Mouse (Mus musculus): ENCODE data around the gene Rasl11a. TPM values are rescaled to one million over a fixed set of nuclear protein-coding genes. Genes with fewer than 3 reads are reported as not detected.

Rasl11a gene
- polyA plus RNA-seq, 1 experiment from 2014 or later = 18.1 TPM

DNA sequence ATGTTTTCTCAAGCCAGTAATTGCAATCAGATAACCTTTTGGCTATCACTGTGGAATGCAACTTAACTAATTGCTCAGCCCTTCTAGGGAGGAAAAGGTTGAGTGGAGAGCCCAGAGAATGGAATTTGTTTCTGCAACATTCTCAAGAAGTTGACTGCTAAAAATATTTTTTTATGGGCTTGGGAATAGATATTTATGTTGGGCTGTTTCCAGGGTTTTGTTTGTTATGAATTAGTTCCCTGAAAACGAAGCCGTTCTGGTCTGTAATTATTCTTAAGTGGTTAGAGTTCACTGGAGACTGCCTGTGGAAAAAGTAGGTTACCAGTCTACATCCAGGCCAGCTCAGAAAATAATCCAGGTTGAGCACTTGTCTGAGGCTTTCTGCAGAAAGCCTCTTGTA lies 1.6 kb downstream of the Rasl11a start:
- H3K27me3 ChIP-seq (replicated peaks) = no peaks in the 10 kb centered on the region
- H3K4me2 ChIP-seq = peak overlapping the region; percentile 100
- WGBS = 36% methylated on average over 2 of the region's 2 CpGs
- no peak overlapping the region for H3K9ac ChIP-seq
- H3K36me3 ChIP-seq = no peaks in the 10 kb centered on the region
- peaks cover 9% of the 10 kb centered on the region; the same call in 1 of the 2 replicates for H3K4me1 ChIP-seq
- H3K4me3 ChIP-seq (replicated peaks) = peak overlapping the region; percentile 65; the same call in 1 of the 2 replicates
- no peak for ATAC-seq (ENCODE audit: insufficient read depth, low FRiP score, low read depth)
- no peak overlapping the region for H3K27ac ChIP-seq
- no peaks in the 10 kb centered on the region for H3K9me3 ChIP-seq

DNA sequence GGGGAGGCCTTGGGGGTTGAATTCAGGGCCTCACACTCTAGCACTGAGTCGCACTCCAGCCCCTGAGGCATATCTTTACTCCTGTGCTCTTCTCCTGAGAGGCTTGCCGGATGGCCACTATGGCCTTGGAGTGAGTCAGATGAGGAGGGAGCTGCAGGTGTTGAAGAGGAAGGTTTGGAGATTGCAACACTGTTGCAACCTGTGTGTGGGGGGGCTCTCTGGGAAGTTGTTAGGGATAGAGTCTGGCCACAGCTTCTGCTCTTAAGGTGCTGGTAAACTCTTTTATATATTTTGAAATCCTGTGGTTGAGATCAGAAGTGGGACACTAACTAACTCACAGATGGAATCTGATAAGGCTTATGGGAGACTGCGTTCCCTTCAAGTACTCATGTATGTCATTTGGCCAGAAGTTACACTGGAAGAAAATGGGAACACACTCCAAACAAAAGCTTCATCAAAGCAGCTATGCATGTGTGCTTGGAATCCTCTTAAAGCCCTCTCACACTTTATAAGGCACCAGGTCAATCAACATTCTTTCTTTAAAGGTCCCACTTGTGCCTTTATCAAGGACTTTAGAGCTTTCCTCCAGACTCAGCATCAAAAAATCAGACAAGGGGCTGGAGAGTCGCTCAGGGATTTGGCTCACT lies 4.2 kb downstream of the Rasl11a start:
- H3K9ac ChIP-seq = no peak overlapping the region
- ATAC-seq (ENCODE audit: insufficient read depth, low FRiP score, low read depth) = no peak
- H3K9me3 ChIP-seq = no peaks in the 10 kb centered on the region
- H3K4me2 ChIP-seq = no peak overlapping the region
- H3K4me3 ChIP-seq (replicated peaks) = no peak overlapping the region
- peaks cover 9% of the 10 kb centered on the region; the same call in 1 of the 2 replicates for H3K4me1 ChIP-seq
- H3K36me3 ChIP-seq = no peaks in the 10 kb centered on the region
- no peak overlapping the region for H3K27ac ChIP-seq
- H3K27me3 ChIP-seq (replicated peaks) = no peaks in the 10 kb centered on the region
- WGBS = 90% methylated on average over 4 of the region's 4 CpGs

DNA sequence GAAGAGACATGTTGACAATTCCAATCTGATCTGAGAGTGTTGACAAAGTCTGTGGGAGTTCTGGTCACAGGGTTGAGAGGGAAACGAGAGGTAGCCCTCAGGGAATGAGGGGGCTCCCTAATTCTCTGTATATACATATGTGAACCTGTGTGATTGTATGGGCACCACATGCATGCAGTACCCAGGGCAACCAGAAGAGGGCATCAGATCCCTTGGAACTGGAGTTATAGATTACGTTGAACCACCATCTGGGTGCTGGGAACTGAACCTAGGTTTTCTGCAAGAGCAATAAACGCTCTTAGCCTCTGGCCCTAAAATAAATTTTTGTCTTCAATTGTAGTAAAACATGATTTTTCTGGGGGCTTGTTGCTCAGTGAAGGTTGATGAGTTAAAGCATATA lies 11.2 kb downstream of the Rasl11a start:
- Histone ChIP-seq H3K27ac (no peak overlapping the region), H3K4me1 (no peaks in the 10 kb centered on the region), H3K27me3 (replicated peaks) (no peaks in the 10 kb centered on the region), H3K9me3 (no peaks in the 10 kb centered on the region), H3K36me3 (no peaks in the 10 kb centered on the region), H3K4me2 (no peak overlapping the region), H3K4me3 (replicated peaks) (no peak overlapping the region), H3K9ac (no peak overlapping the region)
- 89% methylated on average over 3 of the region's 3 CpGs for WGBS
- ATAC-seq (ENCODE audit: insufficient read depth, low FRiP score, low read depth) = no peak

DNA sequence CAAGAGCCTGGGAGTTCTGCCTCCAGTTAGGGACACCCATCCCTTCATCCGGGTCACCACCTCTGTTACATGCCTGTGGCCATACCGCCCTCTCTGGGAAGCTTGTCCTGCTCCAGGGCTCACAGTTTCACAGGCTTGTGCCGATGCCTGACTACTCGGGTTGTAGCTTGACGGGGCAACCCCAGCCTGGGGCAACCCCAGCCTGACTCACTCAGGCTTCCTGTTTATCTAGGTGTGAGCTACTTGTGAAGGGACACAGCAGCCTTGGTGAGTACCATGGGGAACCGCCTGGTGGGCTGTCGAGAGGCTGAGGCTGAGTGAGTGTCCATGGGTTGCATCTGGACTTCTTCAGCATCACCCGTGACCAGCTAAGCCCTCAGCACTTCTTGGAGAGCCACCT lies 12.7 kb downstream of the Rasl11a start:
- no peaks in the 10 kb centered on the region for H3K27me3 ChIP-seq (replicated peaks)
- no peaks in the 10 kb centered on the region for H3K4me1 ChIP-seq
- no peaks in the 10 kb centered on the region for H3K36me3 ChIP-seq
- no peak overlapping the region for H3K27ac ChIP-seq
- no peak overlapping the region for H3K4me3 ChIP-seq (replicated peaks)
- no peak overlapping the region for H3K9ac ChIP-seq
- H3K4me2 ChIP-seq = no peak overlapping the region
- no peaks in the 10 kb centered on the region for H3K9me3 ChIP-seq
- no peak for ATAC-seq (ENCODE audit: insufficient read depth, low FRiP score, low read depth)
- 74% methylated on average over 8 of the region's 8 CpGs for WGBS

DNA sequence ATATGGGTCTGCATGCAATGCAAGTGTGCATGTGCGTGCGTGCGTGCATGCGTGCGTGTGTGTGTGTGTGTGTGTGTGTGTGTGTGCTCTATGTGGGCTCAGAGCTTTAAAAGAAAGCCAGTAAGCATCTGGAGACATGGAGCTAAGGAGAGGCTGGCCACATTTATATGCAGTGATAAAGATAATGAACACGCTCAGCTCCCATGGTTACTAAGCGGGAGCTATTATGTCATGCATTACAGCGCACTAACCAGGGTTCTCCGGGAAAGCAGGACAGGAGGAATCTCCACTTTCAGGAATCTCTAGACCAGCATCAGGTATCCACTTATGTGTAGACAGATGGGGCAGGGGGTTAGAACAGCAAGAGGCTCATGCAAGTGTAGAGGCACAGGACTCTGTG lies 13.9 kb downstream of the Rasl11a start:
- no peak for ATAC-seq (ENCODE audit: insufficient read depth, low FRiP score, low read depth)
- no peaks in the 10 kb centered on the region for H3K9me3 ChIP-seq
- whole genome bisulfite sequencing = 91% methylated on average over 9 of the region's 9 CpGs
- no peak overlapping the region for H3K27ac ChIP-seq
- no peaks in the 10 kb centered on the region for H3K4me1 ChIP-seq
- no peak overlapping the region for H3K4me3 ChIP-seq (replicated peaks)
- no peaks in the 10 kb centered on the region for H3K27me3 ChIP-seq (replicated peaks)
- H3K36me3 ChIP-seq = no peaks in the 10 kb centered on the region
- H3K4me2 ChIP-seq = no peak overlapping the region
- no peak overlapping the region for H3K9ac ChIP-seq

DNA sequence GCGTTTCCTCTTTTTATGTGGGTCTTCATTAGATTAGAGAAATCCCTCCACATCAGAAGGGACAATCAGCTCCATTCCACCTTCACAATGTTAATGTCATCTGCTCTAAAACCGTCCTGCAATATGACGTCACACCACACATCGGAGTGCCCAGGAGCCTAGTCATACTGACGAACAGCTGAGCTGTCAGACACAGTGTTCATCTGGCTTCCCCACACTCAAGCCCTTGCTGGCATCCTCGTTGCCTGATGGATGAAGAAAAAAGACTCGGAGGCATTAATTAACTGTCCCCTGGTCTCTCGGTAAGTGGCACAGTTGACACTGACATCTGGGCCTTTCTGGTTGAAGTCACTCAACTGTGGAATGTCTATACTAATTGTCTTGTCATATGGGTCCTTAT lies 14.4 kb downstream of the Rasl11a start:
- Histone ChIP-seq H3K27ac (no peak overlapping the region), H3K27me3 (replicated peaks) (no peaks in the 10 kb centered on the region), H3K9me3 (no peaks in the 10 kb centered on the region), H3K4me1 (no peaks in the 10 kb centered on the region), H3K4me3 (replicated peaks) (no peak overlapping the region), H3K36me3 (no peaks in the 10 kb centered on the region), H3K4me2 (no peak overlapping the region), H3K9ac (no peak overlapping the region)
- 80% methylated on average over 8 of the region's 8 CpGs for WGBS
- ATAC-seq (ENCODE audit: insufficient read depth, low FRiP score, low read depth) = no peak

DNA sequence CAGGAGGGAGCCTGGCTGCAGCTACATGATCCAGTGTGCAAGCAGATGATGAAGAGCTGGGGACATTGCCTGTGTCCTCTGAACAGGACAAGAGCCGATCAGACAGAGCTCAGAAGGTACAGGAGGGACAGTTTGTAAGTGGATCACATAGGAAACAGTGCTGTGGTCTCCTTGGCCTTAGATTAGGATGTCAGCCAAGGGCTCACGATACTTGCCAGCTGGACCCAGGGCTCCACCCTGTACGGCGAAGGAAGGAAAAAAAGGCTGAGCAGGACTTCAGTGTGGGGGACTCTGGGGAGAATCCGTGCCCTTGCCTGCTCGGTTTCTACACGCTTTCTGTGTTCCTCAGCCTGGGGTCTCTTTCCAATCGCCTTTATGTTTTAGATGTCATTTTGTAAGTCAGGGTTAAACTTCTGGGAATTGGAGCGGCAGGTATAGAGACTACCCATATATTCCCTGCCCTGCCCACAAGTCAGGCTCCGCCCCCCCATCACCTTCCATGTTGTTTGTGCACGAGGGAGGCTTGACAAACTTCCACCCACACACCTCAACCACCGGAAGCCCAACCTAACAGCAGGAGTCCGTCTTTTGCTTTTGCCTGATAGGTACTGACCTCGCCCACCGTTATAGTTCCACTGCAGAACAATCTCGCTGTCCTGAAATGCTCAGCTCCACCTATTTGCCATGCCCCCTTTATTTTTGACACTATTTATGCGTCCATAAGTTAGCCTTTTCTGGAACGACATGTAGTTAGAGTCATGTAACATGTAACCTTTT lies 15.5 kb downstream of the Rasl11a start:
- Histone ChIP-seq H3K4me3 (replicated peaks) (no peak overlapping the region), H3K36me3 (no peaks in the 10 kb centered on the region), H3K9ac (no peak overlapping the region), H3K27ac (no peak overlapping the region), H3K9me3 (no peaks in the 10 kb centered on the region), H3K4me2 (no peak overlapping the region), H3K4me1 (no peaks in the 10 kb centered on the region), H3K27me3 (replicated peaks) (no peaks in the 10 kb centered on the region)
- 65% methylated on average over 18 of the region's 18 CpGs for WGBS
- ATAC-seq (ENCODE audit: insufficient read depth, low FRiP score, low read depth) = no peak

DNA sequence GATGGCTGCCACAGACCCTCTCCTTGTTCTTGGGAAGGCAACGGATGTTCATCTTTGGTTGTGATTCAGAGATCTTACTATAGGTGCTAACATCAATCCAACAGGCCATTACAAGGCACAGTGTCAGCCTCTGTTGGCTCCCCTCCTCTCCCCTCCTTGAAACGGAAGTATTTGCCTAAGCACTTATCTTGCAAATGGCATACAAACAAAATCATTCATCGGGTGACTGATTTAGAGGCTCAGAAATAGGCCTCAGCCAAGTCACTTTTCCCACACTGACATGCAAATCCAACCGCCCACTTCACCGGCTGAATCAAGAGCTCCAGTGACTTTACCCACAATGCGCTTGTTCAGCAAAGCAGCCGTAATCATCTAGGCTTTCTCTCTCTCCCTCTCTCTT lies 16.7 kb downstream of the Rasl11a start:
- H3K4me3 ChIP-seq (replicated peaks) = no peak overlapping the region
- no peaks in the 10 kb centered on the region for H3K9me3 ChIP-seq
- H3K27me3 ChIP-seq (replicated peaks) = no peaks in the 10 kb centered on the region
- no peaks in the 10 kb centered on the region for H3K4me1 ChIP-seq
- H3K27ac ChIP-seq = no peak overlapping the region
- H3K36me3 ChIP-seq = no peaks in the 10 kb centered on the region
- 40% methylated on average over 7 of the region's 7 CpGs for WGBS
- no peak overlapping the region for H3K9ac ChIP-seq
- no peak overlapping the region for H3K4me2 ChIP-seq
- no peak for ATAC-seq (ENCODE audit: insufficient read depth, low FRiP score, low read depth)

DNA sequence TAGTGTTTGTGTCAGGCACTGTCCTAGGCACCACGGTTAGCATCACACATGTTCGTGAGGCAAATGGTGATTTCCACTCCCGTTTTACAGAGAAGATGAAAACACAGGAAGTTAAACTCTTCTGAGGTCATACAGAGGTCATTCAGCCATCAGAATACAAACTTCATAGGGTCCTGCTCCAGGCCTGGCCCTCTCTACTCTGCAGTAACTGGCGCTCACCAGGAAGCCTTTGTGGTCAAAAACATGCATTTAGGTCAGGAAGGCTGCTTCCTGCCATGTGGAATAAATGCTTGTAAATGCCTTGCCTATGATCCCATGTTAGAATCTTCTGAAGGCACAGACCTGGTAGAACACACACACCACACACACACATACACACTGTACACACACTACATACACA lies 20.6 kb downstream of the Rasl11a start:
- H3K36me3 ChIP-seq = no peaks in the 10 kb centered on the region
- H3K4me3 ChIP-seq (replicated peaks) = no peak overlapping the region
- WGBS = 48% methylated on average over 4 of the region's 4 CpGs
- peaks cover 10% of the 10 kb centered on the region; the same call in 1 of the 2 replicates for H3K4me1 ChIP-seq
- no peaks in the 10 kb centered on the region for H3K9me3 ChIP-seq
- H3K4me2 ChIP-seq = no peak overlapping the region
- no peaks in the 10 kb centered on the region for H3K27me3 ChIP-seq (replicated peaks)
- H3K9ac ChIP-seq = no peak overlapping the region
- ATAC-seq (ENCODE audit: insufficient read depth, low FRiP score, low read depth) = no peak
- H3K27ac ChIP-seq = no peak overlapping the region

DNA sequence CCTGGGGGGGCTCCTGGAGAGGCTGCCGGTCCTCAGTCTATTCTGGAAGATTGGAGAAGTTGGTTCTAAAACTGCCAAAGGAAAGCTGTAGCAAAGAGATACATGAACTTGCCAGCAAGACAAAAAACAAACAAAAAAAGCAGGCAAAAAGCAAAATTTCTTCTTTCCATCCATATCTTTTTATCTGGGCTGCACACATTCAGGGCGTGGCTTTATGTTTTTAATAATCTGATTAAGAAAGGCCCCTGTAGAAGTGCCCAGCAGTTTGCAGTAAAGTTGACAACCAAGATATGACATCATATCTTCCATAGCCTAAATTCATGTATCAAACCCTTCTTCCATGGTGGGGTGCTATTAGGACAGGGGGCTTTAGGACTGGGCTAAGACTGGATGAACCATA lies 21.4 kb downstream of the Rasl11a start:
- no peaks in the 10 kb centered on the region for H3K9me3 ChIP-seq
- no peak overlapping the region for H3K4me3 ChIP-seq (replicated peaks)
- no peaks in the 10 kb centered on the region for H3K36me3 ChIP-seq
- no peak overlapping the region for H3K27ac ChIP-seq
- WGBS = 85% methylated on average over 2 of the region's 2 CpGs
- H3K9ac ChIP-seq = no peak overlapping the region
- 0 out of 2 replicates have a peak, but pooled peaks have one; percentile 25 for ATAC-seq (ENCODE audit: insufficient read depth, low FRiP score, low read depth)
- H3K27me3 ChIP-seq (replicated peaks) = no peaks in the 10 kb centered on the region
- H3K4me1 ChIP-seq = peaks cover 10% of the 10 kb centered on the region; the same call in 1 of the 2 replicates
- no peak overlapping the region for H3K4me2 ChIP-seq

DNA sequence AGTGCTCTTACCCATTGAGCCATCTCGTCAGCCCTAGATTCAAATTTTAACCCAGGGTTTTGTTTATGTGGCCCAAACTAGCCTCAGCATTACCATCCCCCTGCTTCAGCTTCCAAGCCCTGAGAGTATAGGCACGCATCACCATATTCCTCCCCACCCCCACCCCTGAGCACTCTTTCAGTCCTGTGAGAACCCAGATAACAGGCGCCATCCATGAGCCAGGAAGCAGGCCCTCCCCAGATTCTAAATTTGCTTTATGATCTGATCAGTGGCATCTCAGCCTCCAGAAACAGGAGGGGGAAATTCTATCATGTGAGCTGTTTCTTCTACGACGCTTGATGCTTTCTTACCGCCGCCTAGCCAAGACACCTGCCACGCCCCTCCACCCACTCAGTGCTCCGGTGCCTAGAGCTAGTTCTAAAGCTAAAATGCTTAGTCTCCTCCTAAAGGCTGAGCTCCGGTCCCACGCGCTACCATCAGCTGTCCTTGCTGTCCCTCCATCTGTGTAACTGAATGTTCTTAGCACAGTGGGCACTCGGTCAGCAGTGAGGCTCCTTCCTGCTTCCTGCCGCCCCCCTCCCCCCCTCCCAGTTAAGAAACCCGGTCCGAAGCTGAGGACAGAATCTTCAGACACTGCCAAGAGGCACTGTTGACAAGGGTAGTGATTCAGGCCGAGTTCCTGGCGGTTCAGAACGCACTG lies 22.5 kb downstream of the Rasl11a start:
- H3K9ac ChIP-seq = no peak overlapping the region

DNA sequence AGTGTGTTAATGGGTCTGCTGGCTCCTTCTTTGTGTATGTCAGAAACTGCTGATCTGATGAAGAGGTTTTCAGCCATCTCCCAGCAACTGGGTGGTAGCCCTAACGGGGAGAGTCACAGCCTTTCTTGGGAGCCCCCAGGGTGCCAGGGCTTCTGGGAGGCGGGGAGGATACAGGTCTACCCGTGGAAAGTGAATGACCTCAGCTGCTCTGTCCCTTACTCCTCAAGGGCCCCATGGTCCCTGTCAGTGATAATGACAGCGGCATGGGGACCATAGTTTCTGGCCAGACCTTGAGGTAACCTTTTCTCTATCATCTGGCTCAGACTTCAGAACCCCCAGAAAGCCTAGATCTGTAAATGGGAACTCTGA lies 23.1 kb downstream of the Rasl11a start:
- WGBS = 24% methylated on average over 4 of the region's 4 CpGs
- H3K27me3 ChIP-seq (replicated peaks) = no peaks in the 10 kb centered on the region
- H3K4me3 ChIP-seq (replicated peaks) = no peak overlapping the region
- 0 out of 2 replicates have a peak overlapping the region, but pooled peaks have one; percentile 5 for H3K27ac ChIP-seq
- H3K9me3 ChIP-seq = no peaks in the 10 kb centered on the region
- H3K4me2 ChIP-seq = peak overlapping the region; percentile 51
- H3K4me1 ChIP-seq = peaks cover 10% of the 10 kb centered on the region; the same call in 1 of the 2 replicates
- ATAC-seq (ENCODE audit: insufficient read depth, low FRiP score, low read depth) = no peak
- no peak overlapping the region for H3K9ac ChIP-seq
- H3K36me3 ChIP-seq = no peaks in the 10 kb centered on the region

More for the DNA sequence above, 22.5 kb downstream of the Rasl11a start:
- Histone ChIP-seq H3K9me3 (no peaks in the 10 kb centered on the region), H3K4me2 (peak overlapping the region; percentile 51), H3K27me3 (replicated peaks) (no peaks in the 10 kb centered on the region), H3K4me1 (peaks cover 10% of the 10 kb centered on the region; the same call in 1 of the 2 replicates), H3K27ac (0 out of 2 replicates have a peak overlapping the region, but pooled peaks have one; percentile 5), H3K4me3 (replicated peaks) (peak overlapping the region; percentile 28), H3K36me3 (no peaks in the 10 kb centered on the region)
- peak; percentile 28; the same call in 1 of the 2 replicates for ATAC-seq (ENCODE audit: insufficient read depth, low FRiP score, low read depth)
- WGBS = 3% methylated on average over 19 of the region's 19 CpGs
